Mouse (Mus musculus) hindbrain, postnatal 0 days (tissue): ENCODE data around the gene D930020B18Rik. TPM values are rescaled to one million over a fixed set of nuclear protein-coding genes. Genes with fewer than 3 reads are reported as not detected.
A peak's percentile ranks its signal among the peaks of the same experiment; 100 is the strongest.

Source experiments
- ATAC-seq: fragments of 200-750 bp; cut with Nextera tagmentation; 2 replicates; pipeline ENCODE4 v1.8.0; 2017; ENCODE audit warnings: mild to moderate bottlenecking, moderate TSS enrichment, moderate library complexity
- DNase-seq: peaks from one replicate; pipeline ENCODE4 v3.0.0-alpha.2; 2015; ENCODE audit warnings: low spot score
- H3K27ac ChIP-seq: fragments of 300-500 bp; sonication (generic); 2 replicates; pipeline ENCODE4 v1.5.1; 2014; ENCODE audit warnings: mild to moderate bottlenecking
- H3K27me3 ChIP-seq: fragments of 300-500 bp; sonication (generic); 2 replicates; pipeline ENCODE4 v1.6.1; 2014; ENCODE audit warnings: low read length, mixed read lengths; ENCODE audit not compliant: insufficient read depth
- H3K36me3 ChIP-seq: fragments of 300-500 bp; sonication (generic); 2 replicates; pipeline ENCODE4 v1.6.1; 2014; ENCODE audit warnings: low read length, mixed read lengths; ENCODE audit not compliant: insufficient read depth
- H3K4me1 ChIP-seq: fragments of 300-500 bp; sonication (generic); 2 replicates; pipeline ENCODE4 v1.6.1; 2014; ENCODE audit warnings: antibody characterized with exemption, low read length, mixed read lengths; ENCODE audit not compliant: insufficient read depth
- H3K4me2 ChIP-seq: fragments of 300-500 bp; sonication (generic); 2 replicates; pipeline ENCODE4 v1.6.1; 2014; ENCODE audit warnings: low read depth, mild to moderate bottlenecking, low read length, moderate library complexity, mixed read lengths
- H3K4me3 ChIP-seq: fragments of 300-500 bp; sonication (generic); 2 replicates; pipeline ENCODE4 v1.5.1; 2014; ENCODE audit warnings: low read length
- H3K9ac ChIP-seq: fragments of 300-500 bp; sonication (generic); replicated peaks from 2 replicates; pipeline ENCODE4 v1.6.1; 2014; ENCODE audit warnings: mild to moderate bottlenecking, low read length, moderate library complexity, mixed read lengths
- H3K9me3 ChIP-seq: fragments of 300-500 bp; sonication (generic); 2 replicates; pipeline ENCODE4 v1.6.1; 2016; ENCODE audit warnings: low read length, mixed read lengths
- CTCF ChIP-seq: IDR thresholded peaks from 2 replicates; pipeline ENCODE4 v1.5.1; 2016; ENCODE audit warnings: antibody characterized with exemption, control low read depth, low read depth
- WGBS: fragments of 180-500 bp; shearing (Covaris S2); extraction: QIAGEN DNeasy Blood & Tissue Kit; methylation state at CpG from one replicate; pipeline ENCODE4 v1.1.7; 2014; 5-methylcytosine and 5-hydroxymethylcytosine counted together
- microRNA-seq, 2 experiments: library from miRNA; unstranded; fragments of <30 nt; microRNA quantifications; one replicate each; pipeline ENCODE4; 2016
- polyA plus RNA-seq: library from polyadenylated mRNA; unstranded; fragments of >200 nt; fragmentation: Nextera tagmentation; extraction: Ambion mirVana; gene quantifications from 2 replicates; pipeline ENCODE4 v1.2.1, GENCODE M21; 2015
- total RNA-seq: library from RNA; depleted of rRNA; stranded (reverse); fragments of >200 nt; gene quantifications from 2 replicates; pipeline ENCODE4 v1.2.3, GENCODE M21; 2014; rRNA removed

D930020B18Rik gene
- total and polyA plus RNA-seq, 2 experiments from 2014 or later, result 0.26 to 0.39 TPM

GRCm38 (mm10) chr10:121739548-121740505 is 98.4 kb downstream of the D930020B18Rik start, which contains the start of gene BC048403:
BC048403 (plus strand) TSS chr10:121739937.
- WGBS, result under 1% methylated on average over 68 of the region's 68 CpGs
- Histone ChIP-seq H3K36me3 (no peaks in the 10 kb centered on the region), H3K4me2 (peak within 1 kb of the TSS; percentile 99), H3K9me3 (no peaks in the 10 kb centered on the region), H3K27me3 (no peaks in the 10 kb centered on the region), H3K4me1 (no peaks in the 10 kb centered on the region), H3K27ac (peak within 1 kb of the TSS; percentile 86), H3K4me3 (peak within 1 kb of the TSS; percentile 94), H3K9ac (peak within 1 kb of the TSS; percentile 72)
- no peak for TF ChIP-seq CTCF
- ATAC-seq (peak; percentile 93), DNase-seq (peak; percentile 94)

GRCm38 (mm10) chr10:121742336-121742735 is 100.9 kb downstream of the D930020B18Rik start:
- H3K9me3 ChIP-seq, result no peaks in the 10 kb centered on the region
- no peak overlapping the region for H3K4me3 ChIP-seq
- H3K4me2 ChIP-seq, result no peak overlapping the region
- H3K9ac ChIP-seq, result no peak overlapping the region
- H3K27ac ChIP-seq, result no peak overlapping the region
- ATAC-seq (no peak), DNase-seq (no peak)
- no peaks in the 10 kb centered on the region for H3K4me1 ChIP-seq
- no peaks in the 10 kb centered on the region for H3K27me3 ChIP-seq
- H3K36me3 ChIP-seq, result peaks cover 4% of the 10 kb centered on the region
- 39% methylated on average over 4 of the region's 4 CpGs for WGBS
- TF ChIP-seq CTCF, result no peak

Small RNA genes lying within 50 kb of the gene (microRNA-seq; reads per million reads assigned to microRNA genes)
- gene Gm24330, result 0 reads per million in 2 experiments

Other genes starting within 250 kb of the D930020B18Rik start
- 7.4 and 11.1 TPM in 2 replicates for gene Rassf3, start 165.2 kb upstream of the D930020B18Rik start, total RNA-seq
- 5.7 and 6.0 TPM in 2 replicates for gene Rassf3, start 165.2 kb upstream of the D930020B18Rik start, polyA plus RNA-seq
- 8.1 and 16.7 TPM in 2 replicates for gene Tbk1, start 54.8 kb upstream of the D930020B18Rik start, total RNA-seq
- 21.7 and 26.0 TPM in 2 replicates for gene Tbk1, start 54.8 kb upstream of the D930020B18Rik start, polyA plus RNA-seq
- 116 and 132 TPM in 2 replicates for gene Xpot, start 15.3 kb upstream of the D930020B18Rik start, total RNA-seq
- 24.0 and 30.2 TPM in 2 replicates for gene Xpot, start 15.3 kb upstream of the D930020B18Rik start, polyA plus RNA-seq
- gene BC048403, start 98.3 kb downstream of the D930020B18Rik start, total RNA-seq, result 2.0 and 3.9 TPM in 2 replicates
- gene BC048403, start 98.3 kb downstream of the D930020B18Rik start, polyA plus RNA-seq, result 1.5 and 1.9 TPM in 2 replicates